In genomic region chr1:79786267-79786927, GRCm38 (mm10) we compare ENCODE assay signal across 9 mouse cellular contexts. TPM values are rescaled to one million over a fixed set of nuclear protein-coding genes. Genes with fewer than 3 reads are reported as not detected.
DNase-seq lines count a peak whose midpoint lies in the region; ATAC-seq and TF ChIP-seq lines count a peak whose summit lies in the region.
"Had no signal": no experiment of that assay in that cellular context is flagged by ENCODE, and none has a peak within 500 bp of the region (broad histone marks: within the 10 kb centered on the region; RNA-seq: fewer than 3 reads in every experiment).

No protein-coding gene starts in this region.

- no peak overlapping the region for H3K9ac ChIP-seq in lung, embryonic 14.5 days
- H3K9ac ChIP-seq in lung, embryonic 16.5 days (ENCODE audit: low read length), result no peak overlapping the region
- H3K9ac ChIP-seq in intestine, embryonic 15.5 days, result no peak overlapping the region
- H3K9ac ChIP-seq: liver, embryonic 13.5 days had no signal

- ATAC-seq in lung, embryonic 14.5 days (ENCODE audit: insufficient read depth), result peak; percentile 88
- peak; percentile 79 for ATAC-seq in frontal cortex, adult (ENCODE audit: low TSS enrichment)
- ATAC-seq in lung, embryonic 16.5 days (ENCODE audit: low read depth), result peak; percentile 72
- no peak for ATAC-seq in intestine, embryonic 15.5 days

- WGBS in lung, embryonic 14.5 days, result 56% methylated on average over 7 of the region's 7 CpGs
- WGBS in lung, embryonic 16.5 days, result 55% methylated on average over 7 of the region's 7 CpGs
- 66% methylated on average over 7 of the region's 7 CpGs for WGBS in intestine, embryonic 15.5 days

- H3K27ac ChIP-seq in lung, embryonic 14.5 days (ENCODE audit: low read depth), result no peak overlapping the region
- H3K27ac ChIP-seq in lung, embryonic 16.5 days (ENCODE audit: low read length), result no peak overlapping the region
- no peak overlapping the region for H3K27ac ChIP-seq in intestine, embryonic 15.5 days
- H3K27ac ChIP-seq: liver, embryonic 13.5 days had no signal

- H3K9me3 ChIP-seq in lung, embryonic 14.5 days (ENCODE audit: low read depth, low read length), result no peaks in the 10 kb centered on the region
- H3K9me3 ChIP-seq in lung, embryonic 16.5 days (ENCODE audit: control insufficient read depth, low read length), result no peaks in the 10 kb centered on the region
- H3K9me3 ChIP-seq in intestine, embryonic 15.5 days, result no peaks in the 10 kb centered on the region
- H3K9me3 ChIP-seq: liver, embryonic 13.5 days had no signal

- no peak overlapping the region for H3K4me3 ChIP-seq in lung, embryonic 14.5 days (ENCODE audit: low read depth, low read length)
- H3K4me3 ChIP-seq in lung, embryonic 16.5 days (ENCODE audit: low read length), result no peak overlapping the region
- H3K4me3 ChIP-seq in intestine, embryonic 15.5 days (replicated peaks), result no peak overlapping the region
- H3K4me3 ChIP-seq: liver, embryonic 13.5 days had no signal

- peak; percentile 72 for TF ChIP-seq CTCF in lung, embryonic 14.5 days (IDR thresholded peaks at IDR 0.05; ENCODE audit: low read depth)

- no peaks in the 10 kb centered on the region for H3K4me1 ChIP-seq in lung, embryonic 14.5 days (ENCODE audit: insufficient read depth)
- 0 out of 2 replicates have a peak, but pooled peaks cover 3% of the 10 kb centered on the region for H3K4me1 ChIP-seq in lung, embryonic 16.5 days (replicated peaks; ENCODE audit: control insufficient read depth, insufficient read depth, low read length)
- no peaks in the 10 kb centered on the region for H3K4me1 ChIP-seq in intestine, embryonic 15.5 days (replicated peaks)
- H3K4me1 ChIP-seq: liver, embryonic 13.5 days had no signal

- H3K36me3 ChIP-seq in lung, embryonic 14.5 days (ENCODE audit: insufficient read depth), result peaks cover 20% of the 10 kb centered on the region
- H3K36me3 ChIP-seq in lung, embryonic 16.5 days (ENCODE audit: control insufficient read depth, insufficient read depth, low read length), result peaks cover 18% of the 10 kb centered on the region
- H3K36me3 ChIP-seq in intestine, embryonic 15.5 days, result peaks cover 14% of the 10 kb centered on the region

- peak; percentile 53 to 66 for DNase-seq in cerebellum, postnatal 14 days
- DNase-seq in cerebellum, adult 9-10 months, result no peak
- peak; percentile 79 for DNase-seq in lung, embryonic 14.5 days
- DNase-seq in lung, postnatal 25 days (ENCODE audit: low spot score), result no peak
- peak; percentile 46 for DNase-seq in right cerebral cortex, postnatal 4 days
- DNase-seq: liver, embryonic 13.5 days had no signal

- H3K4me2 ChIP-seq in lung, embryonic 14.5 days, result no peak overlapping the region
- no peak overlapping the region for H3K4me2 ChIP-seq in lung, embryonic 16.5 days (ENCODE audit: low read depth, low read length)
- no peak overlapping the region for H3K4me2 ChIP-seq in intestine, embryonic 15.5 days (replicated peaks)
- H3K4me2 ChIP-seq: liver, embryonic 13.5 days had no signal

- H3K27me3 ChIP-seq in lung, embryonic 14.5 days (ENCODE audit: insufficient read depth, low read length), result no peaks in the 10 kb centered on the region
- H3K27me3 ChIP-seq in lung, embryonic 16.5 days (ENCODE audit: control insufficient read depth, insufficient read depth, low read depth, low read length), result no peaks in the 10 kb centered on the region
- no peaks in the 10 kb centered on the region for H3K27me3 ChIP-seq in intestine, embryonic 15.5 days (replicated peaks)
- H3K27me3 ChIP-seq: liver, embryonic 13.5 days had no signal

RNA-seq across cellular contexts. Expression of gene Wdfy1, which starts 10.5 kb away (rescaled TPM):
- 39.9 and 40.2 TPM in 2 replicates for polyA plus RNA-seq in lung, embryonic 14.5 days (2014; fragmentation: Nextera tagmentation; extraction: Ambion mirVana)
- polyA plus RNA-seq in lung, embryonic 16.5 days (2015; fragmentation: Nextera tagmentation; extraction: Ambion mirVana), result 43.7 and 48.7 TPM in 2 replicates
- polyA plus RNA-seq in intestine, embryonic 15.5 days (2015; fragmentation: Nextera tagmentation; extraction: Ambion mirVana), result 31.3 and 33.1 TPM in 2 replicates

RNA-seq across cellular contexts. Expression of gene Mrpl44, which starts 10.6 kb away (rescaled TPM):
- 50.4 and 52.8 TPM in 2 replicates for polyA plus RNA-seq in lung, embryonic 14.5 days (2014; fragmentation: Nextera tagmentation; extraction: Ambion mirVana)
- 54.1 and 55.0 TPM in 2 replicates for polyA plus RNA-seq in lung, embryonic 16.5 days (2015; fragmentation: Nextera tagmentation; extraction: Ambion mirVana)
- polyA plus RNA-seq in intestine, embryonic 15.5 days (2015; fragmentation: Nextera tagmentation; extraction: Ambion mirVana), result 52.6 and 54.7 TPM in 2 replicates

Comparison
In these comparisons a context has a peak if more than half of its experiments do, and no peak if none do; other contexts are left out.
1. DNase-seq: peak in cerebellum, postnatal 14 days (2 of 2), lung, embryonic 14.5 days (single experiment) and right cerebral cortex, postnatal 4 days (single experiment); none in cerebellum, adult 9-10 months (single experiment) and lung, postnatal 25 days (single experiment).